Mouse (Mus musculus): ENCODE measurements at regions not wholly inside any gene's neighbourhood (a gene's known extent, or its start where the extent isn't known, plus 50 kb on each side); places are given as distances from the start of the nearest gene placed in this dataset.
"Not testable (repeated sequence)": the region's sequence is repeated elsewhere in the genome, so short reads cannot be mapped to it uniquely, and the experiment has no call there.

GRCm38 (mm10) chr6:47679946-47680345 is 84.8 kb upstream of the Ezh2 start:
- DNase-seq (ENCODE audit: low spot score in 2 of 2) = not testable (repeated sequence)

GRCm38 (mm10) chr6:47672741-47673140 is 77.6 kb upstream of the Ezh2 start:
- peak in 1 of 2 experiments; percentile 25 for DNase-seq (ENCODE audit: low spot score in 2 of 2)

- DNase-seq (ENCODE audit: low spot score in 2 of 2) = peak; percentile 42 to 51
Measured at GRCm38 (mm10) chr6:47652880-47653279, 57.7 kb upstream of the Ezh2 start.

DNA sequence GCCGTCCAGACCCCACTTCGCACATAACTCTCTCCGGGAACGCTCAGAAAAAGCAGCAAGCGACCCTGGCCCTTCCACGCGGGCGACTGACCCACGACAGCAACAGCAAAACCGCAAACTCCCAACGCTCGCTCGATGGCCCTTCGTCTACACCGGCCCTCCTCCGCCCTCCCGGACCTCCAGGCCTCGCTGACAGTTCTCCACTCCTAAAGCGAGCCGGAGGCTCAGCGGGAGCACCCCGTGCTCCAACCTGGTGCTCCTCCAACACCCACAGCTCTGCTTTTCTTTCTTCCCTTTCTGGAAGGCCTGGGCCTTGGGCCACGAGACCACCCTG is 56.2 kb upstream of the Ezh2 start:
- DNase-seq (ENCODE audit: low spot score in 2 of 2) = not testable (repeated sequence)

DNA sequence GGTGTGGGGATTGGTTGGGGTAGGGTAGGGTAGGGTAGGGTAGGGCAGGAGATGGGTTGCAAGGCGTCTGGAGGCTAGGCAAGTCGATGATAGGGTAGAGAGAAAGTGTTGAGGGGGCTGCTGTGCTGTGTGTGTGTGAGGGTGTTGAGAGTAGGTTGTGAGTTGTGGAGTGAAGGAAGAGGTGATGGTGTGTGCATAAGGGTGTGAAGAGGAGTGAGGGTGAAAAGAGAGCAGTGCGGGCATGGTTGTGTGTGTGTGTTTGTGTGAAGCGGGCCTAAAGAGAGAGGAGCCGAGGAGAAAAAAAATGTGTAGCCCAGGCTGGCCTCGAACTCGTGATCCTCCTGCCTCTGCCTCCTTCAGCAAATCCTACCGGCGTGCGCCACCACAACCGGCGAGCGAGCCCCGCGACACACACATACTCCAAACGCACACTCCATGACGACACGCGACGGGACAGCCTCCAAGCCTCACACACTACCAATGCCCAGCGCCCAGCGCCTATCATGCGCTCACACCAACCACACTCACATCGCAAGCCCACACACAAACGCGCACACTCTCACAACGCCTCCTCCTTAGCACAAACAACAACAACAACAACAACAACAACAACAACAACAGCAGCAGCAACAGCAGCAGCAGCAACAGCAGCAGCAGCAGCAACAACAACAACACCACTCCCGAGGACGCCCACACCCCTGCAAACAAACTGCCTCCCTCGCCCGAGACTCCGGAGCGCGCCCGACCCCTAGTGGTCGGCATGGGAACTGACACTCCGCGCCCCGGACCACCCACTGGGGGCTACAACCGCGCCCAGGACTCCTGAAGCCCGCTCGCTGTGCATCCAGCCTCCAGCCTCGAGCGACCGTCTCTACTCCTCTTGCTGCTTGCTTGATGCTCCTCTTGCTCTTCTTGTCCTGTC is 55.6 kb upstream of the Ezh2 start:
- peak; percentile 89 to 93 for DNase-seq (ENCODE audit: low spot score in 2 of 2)

- no peak for DNase-seq (ENCODE audit: low spot score in 2 of 2)
Measured at GRCm38 (mm10) chr6:47649961-47650360, 54.8 kb upstream of the Ezh2 start.

- DNase-seq (ENCODE audit: low spot score in 2 of 2) = peak in 1 of 2 experiments; percentile 16
Measured at GRCm38 (mm10) chr6:47649451-47649931, 54.4 kb upstream of the Ezh2 start.

- DNase-seq (ENCODE audit: low spot score in 2 of 2) = no peak
Measured at GRCm38 (mm10) chr6:47648899-47649298, 53.8 kb upstream of the Ezh2 start.

DNA sequence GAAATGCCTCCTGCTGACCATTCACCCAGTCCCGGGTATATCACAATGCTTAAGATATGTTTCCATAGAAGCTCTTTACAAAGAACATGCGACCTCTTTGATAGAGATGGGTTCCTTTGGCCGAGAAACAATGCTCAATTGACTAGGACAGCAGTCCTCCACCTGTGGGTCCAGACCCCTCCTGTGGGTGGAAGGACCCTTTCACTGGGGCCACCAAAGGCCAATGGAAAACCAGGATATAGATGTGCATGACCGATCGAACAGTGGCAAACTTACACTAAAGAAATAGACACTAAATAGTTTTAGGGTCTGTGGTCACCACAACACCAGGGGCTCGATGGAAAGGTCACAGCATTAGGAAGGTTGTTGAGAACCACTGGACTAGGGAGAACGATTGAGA is 53.2 kb upstream of the Ezh2 start:
- no peak for DNase-seq (ENCODE audit: low spot score in 2 of 2)

GRCm38 (mm10) chr6:47647876-47648275 is 52.7 kb upstream of the Ezh2 start:
- no peak for DNase-seq (ENCODE audit: low spot score in 2 of 2)

- no peak for DNase-seq (ENCODE audit: low spot score in 2 of 2)
Measured at GRCm38 (mm10) chr6:47646731-47647567, 51.8 kb upstream of the Ezh2 start.

DNA sequence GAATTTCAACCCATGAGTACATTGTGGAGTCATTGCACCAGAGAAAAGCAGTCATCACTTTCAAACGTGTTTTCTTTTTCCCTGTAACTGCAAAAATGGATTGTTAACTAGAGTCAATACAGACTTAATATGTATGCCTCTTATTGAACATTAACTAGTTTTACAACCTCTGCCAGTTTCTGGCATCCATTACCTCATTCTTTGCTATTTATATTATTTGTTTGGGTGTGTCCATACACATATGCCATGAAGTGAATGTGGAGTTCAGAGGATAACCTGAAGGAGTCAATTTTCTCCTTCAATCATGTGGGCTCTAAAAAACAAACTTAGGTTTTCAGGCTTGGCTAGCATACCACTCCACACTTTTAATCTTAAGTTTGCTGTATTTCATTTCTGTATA is 50.9 kb upstream of the Ezh2 start:
- DNase-seq (ENCODE audit: low spot score in 2 of 2) = no peak

All from natural killer cell, adult 2 months (primary cell).